Mouse (Mus musculus) stomach, embryonic 15.5 days (tissue): ENCODE results near the gene Vars. TPM values are rescaled to one million over a fixed set of nuclear protein-coding genes. Genes with fewer than 3 reads are reported as not detected.
A peak's percentile ranks its signal among the peaks of the same experiment; 100 is the strongest.

ENCODE experiments used
- ATAC-seq: fragments of 200-750 bp; cut with Nextera tagmentation; 2 replicates; pipeline ENCODE4 v1.8.0; 2017; ENCODE audit warnings: low read depth, moderate number of reproducible peaks, moderate TSS enrichment; ENCODE audit not compliant: insufficient read depth, low FRiP score
- H3K27ac ChIP-seq: fragments of 300-500 bp; sonication (generic); 2 replicates; pipeline ENCODE4 v1.5.1; 2015; ENCODE audit warnings: mild to moderate bottlenecking, inconsistent platforms
- H3K27me3 ChIP-seq: fragments of 300-500 bp; sonication (generic); replicated peaks from 2 replicates; pipeline ENCODE4 v1.6.1; 2015; ENCODE audit warnings: inconsistent platforms
- H3K36me3 ChIP-seq: fragments of 300-500 bp; sonication (generic); 2 replicates; pipeline ENCODE4 v1.6.1; 2015; ENCODE audit warnings: inconsistent platforms
- H3K4me1 ChIP-seq: fragments of 300-500 bp; sonication (generic); 2 replicates; pipeline ENCODE4 v1.6.1; 2015; ENCODE audit warnings: inconsistent platforms
- H3K4me2 ChIP-seq: fragments of 300-500 bp; sonication (generic); 2 replicates; pipeline ENCODE4 v1.6.1; 2015; ENCODE audit warnings: mild to moderate bottlenecking, inconsistent platforms
- H3K4me3 ChIP-seq: fragments of 300-500 bp; sonication (generic); replicated peaks from 2 replicates; pipeline ENCODE4 v1.5.1; 2015; ENCODE audit warnings: inconsistent platforms
- H3K9ac ChIP-seq: fragments of 300-500 bp; sonication (generic); 2 replicates; pipeline ENCODE4 v1.6.1; 2015; ENCODE audit warnings: inconsistent platforms
- H3K9me3 ChIP-seq: fragments of 300-500 bp; sonication (generic); 2 replicates; pipeline ENCODE4 v1.6.1; 2016; ENCODE audit warnings: inconsistent platforms
- WGBS: fragments of 180-500 bp; shearing (Covaris S2); methylation state at CpG from one replicate; pipeline ENCODE4 v1.1.7; 2015; 5-methylcytosine and 5-hydroxymethylcytosine counted together
- polyA plus RNA-seq: library from polyadenylated mRNA; unstranded; fragments of >200 nt; fragmentation: Nextera tagmentation; extraction: Ambion mirVana; gene quantifications from 2 replicates; pipeline ENCODE4 v1.2.1, GENCODE M21; 2015

The Vars gene
- polyA plus RNA-seq, 1 experiment from 2014 or later = 119 TPM

- Histone ChIP-seq H3K4me3 (peak within 1 kb of the TSS; percentile 69), H3K9ac (peak within 1 kb of the TSS; percentile 78), H3K27ac (peak within 1 kb of the TSS; percentile 91), H3K9me3 (no peaks in the 10 kb centered on the region), H3K36me3 (peaks cover 44% of the 10 kb centered on the region), H3K4me1 (peaks cover 43% of the 10 kb centered on the region), H3K27me3 (no peaks in the 10 kb centered on the region), H3K4me2 (peak within 1 kb of the TSS; percentile 83)
- WGBS = under 1% methylated on average over 57 of the region's 57 CpGs
- ATAC-seq = peak; percentile 86
Observed at GRCm38 (mm10) chr17:35058911-35059892, 58.4 kb downstream of the Vars start, which contains the start of gene Ddah2. Gene Ddah2 (plus strand): TSS chr17:35059035.

GRCm38 (mm10) chr17:35060071-35060470 lies 59.3 kb downstream of the Vars start:
- Histone ChIP-seq H3K4me3 (peak overlapping the region; percentile 69), H3K9me3 (no peaks in the 10 kb centered on the region), H3K4me2 (peak overlapping the region; percentile 83), H3K4me1 (peaks cover 51% of the 10 kb centered on the region), H3K27me3 (no peaks in the 10 kb centered on the region), H3K27ac (no peak overlapping the region), H3K9ac (peak overlapping the region; percentile 36; the same call in 1 of the 2 replicates), H3K36me3 (peaks cover 38% of the 10 kb centered on the region)
- no peak for ATAC-seq
- 29% methylated on average over 14 of the region's 14 CpGs for WGBS

- Histone ChIP-seq H3K27ac (no peak overlapping the region), H3K9ac (no peak overlapping the region; the same call in 1 of the 2 replicates), H3K4me1 (peaks cover 58% of the 10 kb centered on the region), H3K9me3 (no peaks in the 10 kb centered on the region), H3K4me3 (peak overlapping the region; percentile 69), H3K36me3 (peaks cover 33% of the 10 kb centered on the region), H3K4me2 (peak overlapping the region; percentile 83), H3K27me3 (no peaks in the 10 kb centered on the region)
- ATAC-seq = no peak
- 58% methylated on average over 22 of the region's 22 CpGs for WGBS
Observed at GRCm38 (mm10) chr17:35060737-35061297, 60.0 kb downstream of the Vars start.

GRCm38 (mm10) chr17:35061299-35061698 lies 60.5 kb downstream of the Vars start:
- ATAC-seq = no peak
- Histone ChIP-seq H3K9ac (no peak overlapping the region), H3K27ac (no peak overlapping the region), H3K36me3 (peaks cover 28% of the 10 kb centered on the region), H3K4me1 (peaks cover 58% of the 10 kb centered on the region), H3K27me3 (no peaks in the 10 kb centered on the region), H3K4me3 (no peak overlapping the region), H3K9me3 (no peaks in the 10 kb centered on the region), H3K4me2 (0 out of 2 replicates have a peak overlapping the region, but pooled peaks have one; percentile 2)
- WGBS = 82% methylated on average over 8 of the region's 8 CpGs

GRCm38 (mm10) chr17:35063466-35063865 lies 62.7 kb downstream of the Vars start:
- no peak overlapping the region for H3K9ac ChIP-seq
- H3K4me2 ChIP-seq = no peak overlapping the region
- 82% methylated on average over 3 of the region's 3 CpGs for WGBS
- no peak for ATAC-seq
- H3K27ac ChIP-seq = 0 out of 2 replicates have a peak overlapping the region, but pooled peaks have one; percentile 84
- H3K4me1 ChIP-seq = peaks cover 55% of the 10 kb centered on the region
- H3K9me3 ChIP-seq = no peaks in the 10 kb centered on the region
- 0 out of 2 replicates have a peak, but pooled peaks cover 6% of the 10 kb centered on the region for H3K27me3 ChIP-seq
- H3K36me3 ChIP-seq = peaks cover 17% of the 10 kb centered on the region
- H3K4me3 ChIP-seq = no peak overlapping the region

- H3K27ac ChIP-seq = peak overlapping the region; percentile 84
- H3K4me2 ChIP-seq = peak overlapping the region; percentile 61
- H3K4me1 ChIP-seq = peaks cover 51% of the 10 kb centered on the region
- H3K9me3 ChIP-seq = no peaks in the 10 kb centered on the region
- 0 out of 2 replicates have a peak, but pooled peaks have one; percentile 1 for ATAC-seq
- no peak overlapping the region for H3K9ac ChIP-seq
- 28% methylated on average over 10 of the region's 10 CpGs for WGBS
- 0 out of 2 replicates have a peak, but pooled peaks cover 6% of the 10 kb centered on the region for H3K27me3 ChIP-seq
- H3K36me3 ChIP-seq = peaks cover 17% of the 10 kb centered on the region
- H3K4me3 ChIP-seq = peak overlapping the region; percentile 35
Observed at GRCm38 (mm10) chr17:35064378-35064877, 63.6 kb downstream of the Vars start.

- Histone ChIP-seq H3K27ac (peak within 1 kb of the TSS; percentile 84), H3K27me3 (0 out of 2 replicates have a peak, but pooled peaks cover 6% of the 10 kb centered on the region), H3K9ac (no peak within 1 kb of the TSS), H3K4me2 (peak within 1 kb of the TSS; percentile 61), H3K9me3 (no peaks in the 10 kb centered on the region), H3K4me3 (peak within 1 kb of the TSS; percentile 35), H3K36me3 (peaks cover 15% of the 10 kb centered on the region), H3K4me1 (peaks cover 45% of the 10 kb centered on the region)
- peak; percentile 74 for ATAC-seq
- 4% methylated on average over 48 of the region's 48 CpGs for WGBS
Observed at GRCm38 (mm10) chr17:35064951-35065947, 64.5 kb downstream of the Vars start, which contains the start of gene Ly6g6c. Gene Ly6g6c (plus strand): TSS chr17:35065388.

Other genes with a start within 250 kb of the Vars start
- 1.1 and 1.7 TPM in 2 replicates for gene Cyp21a1, start 196.4 kb upstream of the Vars start, polyA plus RNA-seq
- gene Stk19, start 164.0 kb upstream of the Vars start, polyA plus RNA-seq = 25.7 and 26.5 TPM in 2 replicates
- 52.9 and 53.1 TPM in 2 replicates for gene Dxo, start 164.0 kb upstream of the Vars start, polyA plus RNA-seq
- 39.5 and 48.8 TPM in 2 replicates for gene Skiv2l, start 150.8 kb upstream of the Vars start, polyA plus RNA-seq
- gene Nelfe, start 150.6 kb upstream of the Vars start, polyA plus RNA-seq = 87.8 and 103 TPM in 2 replicates
- gene Cfb, start 138.5 kb upstream of the Vars start, polyA plus RNA-seq = 20.8 and 30.4 TPM in 2 replicates
- gene Zbtb12, start 121.5 kb upstream of the Vars start, polyA plus RNA-seq = 2.7 and 3.0 TPM in 2 replicates
- gene Gm20547, start 118.9 kb upstream of the Vars start, polyA plus RNA-seq = not detected in 2 replicates
- 4.4 and 6.2 TPM in 2 replicates for gene C2, start 102.7 kb upstream of the Vars start, polyA plus RNA-seq
- gene Ehmt2, start 102.5 kb upstream of the Vars start, polyA plus RNA-seq = 70.0 and 74.5 TPM in 2 replicates
- gene Slc44a4, start 86.5 kb upstream of the Vars start, polyA plus RNA-seq = 15.2 and 17.9 TPM in 2 replicates
- gene Neu1, start 69.7 kb upstream of the Vars start, polyA plus RNA-seq = 36.9 and 44.5 TPM in 2 replicates
- gene Hspa1b, start 41.7 kb upstream of the Vars start, polyA plus RNA-seq = 0.34 and 0.90 TPM in 2 replicates
- not detected in 2 replicates for gene Gm20481, start 31.1 kb upstream of the Vars start, polyA plus RNA-seq
- gene Hspa1a, start 28.8 kb upstream of the Vars start, polyA plus RNA-seq = 9.9 and 12.1 TPM in 2 replicates
- gene Hspa1l, start 28.3 kb upstream of the Vars start, polyA plus RNA-seq = 0.49 and 0.89 TPM in 2 replicates
- gene Lsm2, start 19.1 kb upstream of the Vars start, polyA plus RNA-seq = 175 and 182 TPM in 2 replicates
- 0.31 TPM in 2 replicates for gene Vwa7, start 15.6 kb downstream of the Vars start, polyA plus RNA-seq
- 13.2 and 14.8 TPM in 2 replicates for gene Sapcd1, start 27.0 kb downstream of the Vars start, polyA plus RNA-seq
- gene Msh5, start 45.8 kb downstream of the Vars start, polyA plus RNA-seq = 3.8 and 4.8 TPM in 2 replicates
- 361 and 363 TPM in 2 replicates for gene Clic1, start 49.0 kb downstream of the Vars start, polyA plus RNA-seq
- 210 and 216 TPM in 2 replicates for gene Ddah2, start 58.0 kb downstream of the Vars start, polyA plus RNA-seq
- gene Ly6g6c, start 64.4 kb downstream of the Vars start, polyA plus RNA-seq = 6.2 and 17.2 TPM in 2 replicates
- 0.44 and 0.73 TPM in 2 replicates for gene Mpig6b, start 65.2 kb downstream of the Vars start, polyA plus RNA-seq
- gene Ly6g6e, start 75.9 kb downstream of the Vars start, polyA plus RNA-seq = 9.4 and 16.8 TPM in 2 replicates
- gene Ly6g6d, start 77.1 kb downstream of the Vars start, polyA plus RNA-seq = 3.6 and 4.4 TPM in 2 replicates
- 0.15 and 0.41 TPM in 2 replicates for gene Ly6g6f, start 84.6 kb downstream of the Vars start, polyA plus RNA-seq
- gene Abhd16a, start 88.3 kb downstream of the Vars start, polyA plus RNA-seq = 92.0 and 97.8 TPM in 2 replicates
- not detected in 2 replicates for gene Ly6g5c, start 107.3 kb downstream of the Vars start, polyA plus RNA-seq
- gene Ly6g5b, start 114.4 kb downstream of the Vars start, polyA plus RNA-seq = 0.69 and 0.85 TPM in 2 replicates
- 17.4 and 19.1 TPM in 2 replicates for gene Gpank1, start 120.5 kb downstream of the Vars start, polyA plus RNA-seq
- gene Csnk2b, start 121.1 kb downstream of the Vars start, polyA plus RNA-seq = 251 and 262 TPM in 2 replicates
- gene D17H6S53E, start 125.4 kb downstream of the Vars start, polyA plus RNA-seq = 11.9 and 12.2 TPM in 2 replicates
- 21.2 and 47.5 TPM in 2 replicates for gene Apom, start 131.1 kb downstream of the Vars start, polyA plus RNA-seq
- 42.2 and 48.0 TPM in 2 replicates for gene Bag6, start 134.2 kb downstream of the Vars start, polyA plus RNA-seq
- 148 and 172 TPM in 2 replicates for gene Prrc2a, start 163.9 kb downstream of the Vars start, polyA plus RNA-seq
- gene Aif1, start 175.1 kb downstream of the Vars start, polyA plus RNA-seq = 18.7 and 21.9 TPM in 2 replicates
- 23.7 and 25.1 TPM in 2 replicates for gene Lst1, start 187.5 kb downstream of the Vars start, polyA plus RNA-seq
- gene Ltb, start 193.5 kb downstream of the Vars start, polyA plus RNA-seq = 3.7 and 5.5 TPM in 2 replicates
- 0.18 and 0.28 TPM in 2 replicates for gene Tnf, start 201.0 kb downstream of the Vars start, polyA plus RNA-seq
- gene Lta, start 204.4 kb downstream of the Vars start, polyA plus RNA-seq = 0.77 and 0.83 TPM in 2 replicates
- gene Gm16181, start 219.8 kb downstream of the Vars start, polyA plus RNA-seq = 0.86 TPM in 1 of 2 replicates, not detected in the other
- gene Atp6v1g2, start 232.7 kb downstream of the Vars start, polyA plus RNA-seq = 5.1 and 5.9 TPM in 2 replicates
- gene Nfkbil1, start 234.8 kb downstream of the Vars start, polyA plus RNA-seq = 12.5 and 14.1 TPM in 2 replicates
- gene Ddx39b, start 240.8 kb downstream of the Vars start, polyA plus RNA-seq = 361 and 392 TPM in 2 replicates